Mouse (Mus musculus): ENCODE measurements around the gene 2410015M20Rik. TPM values are rescaled to one million over a fixed set of nuclear protein-coding genes. Genes with fewer than 3 reads are reported as not detected.

Gene 2410015M20Rik
- total and polyA plus RNA-seq, 2 experiments from 2014 or later = 207 to 527 TPM

GRCm38 (mm10) chr17:56607521-56608062 is 2.0 kb downstream of the 2410015M20Rik start:
- peaks cover 12% of the 10 kb centered on the region for H3K4me1 ChIP-seq (ENCODE audit: control insufficient read depth, insufficient read depth)
- H3K27me3 ChIP-seq (ENCODE audit: control insufficient read depth, insufficient read depth, low read length) = no peaks in the 10 kb centered on the region
- H3K27ac ChIP-seq (ENCODE audit: low read depth) = no peak overlapping the region
- DNase-seq (ENCODE audit: low spot score) (no peak), ATAC-seq (ENCODE audit: insufficient read depth, low read depth) (no peak)
- WGBS = 63% methylated on average over 3 of the region's 3 CpGs
- no peaks in the 10 kb centered on the region for H3K9me3 ChIP-seq (replicated peaks; ENCODE audit: control insufficient read depth, low read length)
- peaks cover 46% of the 10 kb centered on the region for H3K36me3 ChIP-seq (replicated peaks; ENCODE audit: control insufficient read depth, insufficient read depth, low read length)
- no peak overlapping the region for H3K4me2 ChIP-seq (ENCODE audit: low read depth, low read length)
- no peak overlapping the region for H3K9ac ChIP-seq (replicated peaks; ENCODE audit: low read depth, low read length)
- no peak overlapping the region for H3K4me3 ChIP-seq (ENCODE audit: low read depth, low read length)
- TF ChIP-seq CTCF (IDR thresholded peaks at IDR 0.05; ENCODE audit: low read depth) (no peak), EP300 (IDR thresholded peaks at IDR 0.05; ENCODE audit: low read depth) (no peak)

GRCm38 (mm10) chr17:56605431-56605830 is 4.1 kb downstream of the 2410015M20Rik start:
- no peak overlapping the region for H3K27ac ChIP-seq (ENCODE audit: low read depth)
- DNase-seq (ENCODE audit: low spot score) (no peak), ATAC-seq (ENCODE audit: insufficient read depth, low read depth) (no peak)
- H3K4me2 ChIP-seq (ENCODE audit: low read depth, low read length) = no peak overlapping the region
- WGBS = 78% methylated on average over 9 of the region's 9 CpGs
- no peak overlapping the region for H3K4me3 ChIP-seq (ENCODE audit: low read depth, low read length)
- H3K9me3 ChIP-seq (replicated peaks; ENCODE audit: control insufficient read depth, low read length) = no peaks in the 10 kb centered on the region
- no peak overlapping the region for H3K9ac ChIP-seq (replicated peaks; ENCODE audit: low read depth, low read length)
- no peak for TF ChIP-seq EP300 (IDR thresholded peaks at IDR 0.05; ENCODE audit: low read depth)
- no peak for TF ChIP-seq CTCF (IDR thresholded peaks at IDR 0.05; ENCODE audit: low read depth)
- peaks cover 12% of the 10 kb centered on the region for H3K4me1 ChIP-seq (ENCODE audit: control insufficient read depth, insufficient read depth)
- peaks cover 66% of the 10 kb centered on the region for H3K36me3 ChIP-seq (replicated peaks; ENCODE audit: control insufficient read depth, insufficient read depth, low read length)
- no peaks in the 10 kb centered on the region for H3K27me3 ChIP-seq (ENCODE audit: control insufficient read depth, insufficient read depth, low read length)

GRCm38 (mm10) chr17:56604422-56604821 is 5.1 kb downstream of the 2410015M20Rik start:
- TF ChIP-seq CTCF (IDR thresholded peaks at IDR 0.05; ENCODE audit: low read depth) = no peak
- no peak for TF ChIP-seq EP300 (IDR thresholded peaks at IDR 0.05; ENCODE audit: low read depth)
- Histone ChIP-seq H3K4me3 (ENCODE audit: low read depth, low read length) (no peak overlapping the region), H3K36me3 (replicated peaks; ENCODE audit: control insufficient read depth, insufficient read depth, low read length) (peaks cover 76% of the 10 kb centered on the region), H3K27me3 (ENCODE audit: control insufficient read depth, insufficient read depth, low read length) (no peaks in the 10 kb centered on the region), H3K4me2 (ENCODE audit: low read depth, low read length) (no peak overlapping the region), H3K4me1 (ENCODE audit: control insufficient read depth, insufficient read depth) (peaks cover 7% of the 10 kb centered on the region; the same call in 1 of the 2 replicates), H3K9me3 (replicated peaks; ENCODE audit: control insufficient read depth, low read length) (no peaks in the 10 kb centered on the region), H3K9ac (replicated peaks; ENCODE audit: low read depth, low read length) (no peak overlapping the region), H3K27ac (ENCODE audit: low read depth) (no peak overlapping the region)
- ATAC-seq (ENCODE audit: insufficient read depth, low read depth) (no peak), DNase-seq (ENCODE audit: low spot score) (no peak)
- WGBS = 94% methylated on average over 3 of the region's 3 CpGs

- Histone ChIP-seq H3K4me2 (ENCODE audit: low read depth, low read length) (no peak overlapping the region), H3K9me3 (replicated peaks; ENCODE audit: control insufficient read depth, low read length) (no peaks in the 10 kb centered on the region), H3K27ac (ENCODE audit: low read depth) (no peak overlapping the region), H3K36me3 (replicated peaks; ENCODE audit: control insufficient read depth, insufficient read depth, low read length) (peaks cover 80% of the 10 kb centered on the region), H3K9ac (replicated peaks; ENCODE audit: low read depth, low read length) (no peak overlapping the region), H3K27me3 (ENCODE audit: control insufficient read depth, insufficient read depth, low read length) (no peaks in the 10 kb centered on the region), H3K4me1 (ENCODE audit: control insufficient read depth, insufficient read depth) (peaks cover 7% of the 10 kb centered on the region; the same call in 1 of the 2 replicates), H3K4me3 (ENCODE audit: low read depth, low read length) (no peak overlapping the region)
- ATAC-seq (ENCODE audit: insufficient read depth, low read depth) (no peak), DNase-seq (ENCODE audit: low spot score) (no peak)
- WGBS = 84% methylated on average over 9 of the region's 9 CpGs
- TF ChIP-seq CTCF (IDR thresholded peaks at IDR 0.05; ENCODE audit: low read depth) = no peak
- no peak for TF ChIP-seq EP300 (IDR thresholded peaks at IDR 0.05; ENCODE audit: low read depth)
Measured at GRCm38 (mm10) chr17:56604070-56604380, 5.5 kb downstream of the 2410015M20Rik start.

- no peak for DNase-seq (ENCODE audit: low spot score)
- 91% methylated on average over 28 of the region's 28 CpGs for WGBS
- no peak overlapping the region for H3K9ac ChIP-seq (replicated peaks; ENCODE audit: low read depth, low read length)
Measured at GRCm38 (mm10) chr17:56603186-56604069, 6.1 kb downstream of the 2410015M20Rik start.

More at GRCm38 (mm10) chr17:56603186-56604069, 6.1 kb downstream of the 2410015M20Rik start:
- Histone ChIP-seq H3K27me3 (ENCODE audit: control insufficient read depth, insufficient read depth, low read length) (no peaks in the 10 kb centered on the region), H3K4me1 (ENCODE audit: control insufficient read depth, insufficient read depth) (0 out of 2 replicates have a peak, but pooled peaks cover 3% of the 10 kb centered on the region), H3K36me3 (replicated peaks; ENCODE audit: control insufficient read depth, insufficient read depth, low read length) (peaks cover 80% of the 10 kb centered on the region), H3K27ac (ENCODE audit: low read depth) (no peak overlapping the region), H3K9me3 (replicated peaks; ENCODE audit: control insufficient read depth, low read length) (no peaks in the 10 kb centered on the region), H3K4me2 (ENCODE audit: low read depth, low read length) (no peak overlapping the region), H3K4me3 (ENCODE audit: low read depth, low read length) (no peak overlapping the region)
- TF ChIP-seq EP300 (IDR thresholded peaks at IDR 0.05; ENCODE audit: low read depth) (no peak), CTCF (IDR thresholded peaks at IDR 0.05; ENCODE audit: low read depth) (no peak)
- no peak for ATAC-seq (ENCODE audit: insufficient read depth, low read depth)
